Mouse (Mus musculus) left cerebral cortex, postnatal 25 days (tissue): ENCODE measurements around the gene Olfr642. TPM values are rescaled to one million over a fixed set of nuclear protein-coding genes. Genes with fewer than 3 reads are reported as not detected.

Source experiments
- DNase-seq, 2 experiments: peaks; one replicate each; pipeline ENCODE4 v3.0.0; 2022; ENCODE audit warnings: low spot score in 2 of 2, mixed read lengths in 1 of 2
- intact Hi-C: fragments of 180-260 bp; cut with DNase I; formaldehyde crosslinking; loops from one replicate; pipeline ENCODE4 v1.15.1; 2025
- total RNA-seq, 2 experiments: library from RNA; stranded (reverse); gene quantifications; 2 replicates each; pipeline ENCODE4 v1.2.3; 2021

The Olfr642 gene
- not detected for total RNA-seq

- DNase-seq, result no peak
- intact Hi-C loops, result no loop called here
Measured at GRCm38 (mm10) chr7:104052566-104052965, at the start of gene Olfr642. TSS of gene Olfr642 (minus strand) at chr7:104052666.

DNA sequence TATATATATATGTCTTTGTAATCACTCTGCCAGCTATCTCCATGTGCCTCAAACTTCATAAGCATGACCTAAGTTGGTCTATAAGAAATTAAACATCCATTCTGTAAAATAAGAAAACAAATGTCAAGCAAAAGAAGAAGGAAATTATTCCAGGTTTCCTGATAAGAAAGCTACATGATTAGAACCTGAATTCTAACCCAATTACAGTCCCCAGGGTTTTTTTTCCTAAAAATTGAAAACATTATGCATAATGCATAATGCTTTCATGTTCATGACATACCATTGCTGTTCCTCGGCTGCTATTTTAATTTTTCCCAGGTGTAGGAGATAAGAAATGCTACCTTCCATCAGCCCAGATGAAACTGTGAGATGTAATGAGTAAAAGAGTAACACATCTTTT lies 32.9 kb upstream of the Olfr642 start, which contains the start of gene Olfr645:
Olfr645 (minus strand) TSS at position 101 of the 400 bp plus-strand sequence.
- intact Hi-C loops, result no loop called here
- DNase-seq, result no peak

- DNase-seq, result no peak
- intact Hi-C loops, result no loop called here
Measured at GRCm38 (mm10) chr7:104071769-104072168, 19.3 kb upstream of the Olfr642 start, which contains the start of gene Olfr644. TSS of gene Olfr644 (minus strand) at chr7:104071869.

GRCm38 (mm10) chr7:104061345-104061744 lies 8.9 kb upstream of the Olfr642 start, which contains the start of gene 4930516K23Rik:
TSS of gene 4930516K23Rik (minus strand) at chr7:104061445.
- intact Hi-C loops, result no loop called here
- no peak for DNase-seq

DNA sequence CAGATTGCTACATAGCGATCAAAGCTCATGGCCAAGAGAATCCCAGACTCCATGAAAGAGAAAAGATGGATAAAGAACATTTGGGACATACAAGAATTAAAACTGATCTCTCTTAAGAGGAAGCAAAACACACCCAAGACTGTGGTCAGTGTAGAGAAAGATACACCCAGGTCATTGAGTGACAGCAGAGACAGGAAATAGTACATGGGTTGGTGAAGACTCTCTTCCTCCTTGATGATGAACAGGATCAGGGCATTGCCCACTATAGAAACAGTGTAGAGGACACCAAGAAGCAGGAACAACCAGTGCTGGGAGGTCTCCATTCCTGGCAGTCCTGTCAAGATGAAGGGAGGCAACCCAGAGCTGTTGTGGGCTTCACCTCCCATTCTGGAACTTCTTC lies 6.7 kb upstream of the Olfr642 start:
- intact Hi-C loops, result no loop called here
- DNase-seq, result no peak

DNA sequence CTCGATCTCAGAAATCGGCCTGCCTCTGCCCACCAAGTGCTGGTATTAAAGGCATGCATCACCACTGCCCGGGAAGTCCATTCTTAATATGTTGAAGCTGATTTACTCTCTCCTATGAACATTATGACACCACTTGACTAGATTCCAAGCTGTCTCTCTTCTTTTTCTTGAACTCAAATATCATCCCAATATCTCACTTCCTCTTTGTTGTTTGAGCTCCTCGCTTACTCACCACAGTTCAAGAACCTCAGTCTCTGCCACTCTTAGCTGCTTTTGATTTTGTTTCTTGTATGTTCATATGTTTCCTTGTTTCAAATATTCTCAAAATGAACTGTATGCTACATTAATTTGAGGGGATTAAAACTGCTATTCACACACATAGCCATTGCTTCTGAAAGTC lies 1.7 kb downstream of the Olfr642 start:
- intact Hi-C loops, result no loop called here
- DNase-seq, result no peak

GRCm38 (mm10) chr7:104035145-104035544 lies 17.3 kb downstream of the Olfr642 start, which contains the start of gene Olfr641:
TSS of gene Olfr641 (plus strand) at chr7:104035445.
- no peak for DNase-seq
- intact Hi-C loops, result no loop called here

- DNase-seq, result no peak
- intact Hi-C loops, result no loop called here
Measured at GRCm38 (mm10) chr7:104026978-104027377, 25.5 kb downstream of the Olfr642 start.

DNA sequence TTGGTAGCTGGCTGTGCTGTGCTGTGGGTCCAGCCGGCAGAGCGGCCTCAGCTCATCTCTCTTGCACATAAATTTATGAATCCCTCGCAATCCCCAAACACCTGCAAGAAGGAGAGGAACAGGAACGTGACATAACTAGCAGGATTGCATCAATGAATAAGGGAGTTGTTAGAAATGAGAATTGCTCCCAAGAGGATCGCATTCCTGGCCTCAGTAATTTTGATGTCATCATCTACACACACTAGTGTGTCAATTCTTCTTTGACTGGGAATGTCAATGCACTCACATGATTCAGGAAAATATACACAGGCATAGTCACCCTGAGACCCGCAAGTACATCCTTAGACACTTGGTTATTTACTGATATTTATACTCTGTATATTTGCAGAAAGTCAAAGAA lies 27.0 kb downstream of the Olfr642 start, which contains the start of gene Olfr640:
Olfr640 (minus strand) TSS at position 101 of the 400 bp plus-strand sequence.
- intact Hi-C loops, result no loop called here
- no peak for DNase-seq

- intact Hi-C loops, result no loop called here
Measured at GRCm38 (mm10) chr7:104021651-104022050, 30.8 kb downstream of the Olfr642 start.

DNA sequence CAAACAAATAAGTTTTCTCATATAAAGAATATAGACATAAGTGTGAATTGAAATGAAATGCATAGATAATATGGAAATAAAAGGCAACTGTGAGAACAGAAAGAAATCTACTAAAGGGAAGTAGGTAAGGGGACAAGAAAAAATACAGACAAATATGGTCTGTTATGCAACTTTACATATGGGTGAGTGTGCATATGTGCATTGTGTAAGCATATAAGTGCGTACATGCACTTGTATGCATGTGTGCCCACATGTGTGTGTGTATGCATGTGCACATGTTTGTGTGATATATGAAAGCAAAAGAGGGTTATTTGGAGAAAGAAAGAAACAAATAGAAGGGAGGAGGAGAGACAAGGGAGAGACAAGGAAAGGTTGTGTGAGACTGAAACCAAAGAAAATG lies 33.5 kb downstream of the Olfr642 start:
- no peak for DNase-seq
- intact Hi-C loops, result no loop called here

More at GRCm38 (mm10) chr7:104021651-104022050, 30.8 kb downstream of the Olfr642 start:
- no peak for DNase-seq

DNA sequence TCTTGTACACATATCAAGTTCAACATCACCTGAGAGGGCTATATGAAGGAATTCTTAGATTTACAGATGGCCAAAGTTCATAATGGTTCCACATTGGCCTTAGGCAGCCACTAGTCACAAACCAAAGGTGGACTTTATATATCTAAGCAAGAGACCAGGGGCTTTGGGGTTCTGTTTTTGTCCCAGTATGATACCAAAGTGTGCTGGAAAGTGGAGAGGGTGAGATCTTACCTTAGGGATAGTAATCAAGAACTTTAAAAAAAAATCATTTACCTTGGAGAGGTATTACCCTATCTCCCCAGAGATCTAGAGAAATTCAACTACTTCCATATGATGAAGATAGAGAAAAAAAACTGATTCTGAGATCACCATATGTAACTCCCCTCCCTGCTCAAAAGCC lies 35.3 kb downstream of the Olfr642 start, which contains the start of gene Olfr639:
Olfr639 (minus strand) TSS at position 101 of the 400 bp plus-strand sequence.
- no peak for DNase-seq
- intact Hi-C loops, result no loop called here

- DNase-seq, result no peak
- intact Hi-C loops, result no loop called here
Measured at GRCm38 (mm10) chr7:103999124-103999523, 53.3 kb downstream of the Olfr642 start.

- no peak for DNase-seq
- intact Hi-C loops, result no loop called here
Measured at GRCm38 (mm10) chr7:103998446-103998845, 54.0 kb downstream of the Olfr642 start, which contains the start of gene Olfr638. TSS of gene Olfr638 (plus strand) at chr7:103998746.

Other genes starting within 250 kb of the Olfr642 start
- gene Hbb-bt, start 238.7 kb downstream of the Olfr642 start, total RNA-seq, result 10 to 100 TPM; 78.9 to 84.4 TPM
- 100 to 1,000 TPM; 511 to 567 TPM for gene Hbb-bs, start 224.6 kb downstream of the Olfr642 start, total RNA-seq
- not detected for gene Hbb-bh2, start 212.1 kb downstream of the Olfr642 start, total RNA-seq
- not detected for gene Hbb-bh1, start 209.5 kb downstream of the Olfr642 start, total RNA-seq
- gene Hbb-y, start 199.4 kb downstream of the Olfr642 start, total RNA-seq, result not detected
- gene Olfr66, start 166.4 kb downstream of the Olfr642 start, total RNA-seq, result not detected
- not detected for gene Olfr64, start 158.2 kb downstream of the Olfr642 start, total RNA-seq
- gene Olfr65, start 149.2 kb downstream of the Olfr642 start, total RNA-seq, result not detected
- not detected for gene Olfr631, start 123.8 kb downstream of the Olfr642 start, total RNA-seq
- not detected for gene Olfr632, start 118.3 kb downstream of the Olfr642 start, total RNA-seq
- not detected for gene Olfr633, start 108.2 kb downstream of the Olfr642 start, total RNA-seq
- under 1 TPM; 0.05 to 0.07 TPM for gene Olfr635, start 81.5 kb downstream of the Olfr642 start, total RNA-seq
- not detected for gene Olfr638, start 53.9 kb downstream of the Olfr642 start, total RNA-seq
- under 1 TPM; 0.07 to 0.16 TPM for gene Olfr639, start 35.4 kb downstream of the Olfr642 start, total RNA-seq
- not detected for gene Olfr640, start 27.1 kb downstream of the Olfr642 start, total RNA-seq
- not detected for gene Olfr641, start 17.2 kb downstream of the Olfr642 start, total RNA-seq
- gene 4930516K23Rik, start 8.8 kb upstream of the Olfr642 start, total RNA-seq, result not detected
- not detected for gene Olfr644, start 19.2 kb upstream of the Olfr642 start, total RNA-seq
- gene Olfr645, start 32.8 kb upstream of the Olfr642 start, total RNA-seq, result not detected
- gene Olfr646, start 52.2 kb upstream of the Olfr642 start, total RNA-seq, result under 1 TPM in 1 of 2 experiments, not detected in 1; 0.14 TPM
- not detected for gene Ubqln5, start 77.2 kb upstream of the Olfr642 start, total RNA-seq
- gene Olfr643, start 84.7 kb upstream of the Olfr642 start, total RNA-seq, result not detected
- gene Ubqln3, start 90.6 kb upstream of the Olfr642 start, total RNA-seq, result not detected
- gene Ubqlnl, start 97.9 kb upstream of the Olfr642 start, total RNA-seq, result not detected
- not detected for gene Olfm5, start 112.2 kb upstream of the Olfr642 start, total RNA-seq
- gene Olfr648, start 130.7 kb upstream of the Olfr642 start, total RNA-seq, result under 1 TPM; 0.41 to 0.55 TPM
- gene Olfr649, start 143.3 kb upstream of the Olfr642 start, total RNA-seq, result not detected
- gene Trim6, start 166.1 kb upstream of the Olfr642 start, total RNA-seq, result under 1 TPM; 0.34 to 0.55 TPM
- gene Trim34a, start 191.8 kb upstream of the Olfr642 start, total RNA-seq, result 1 to 10 TPM; 1.4 to 1.5 TPM
- under 1 TPM; 0.30 to 0.41 TPM for gene Trim5, start 235.4 kb upstream of the Olfr642 start, total RNA-seq